Mouse (Mus musculus) adrenal gland, postnatal 25 days (tissue): ENCODE data around the gene D5Ertd579e. TPM values are rescaled to one million over a fixed set of nuclear protein-coding genes. Genes with fewer than 3 reads are reported as not detected.

Experiments used
- total RNA-seq: library from RNA; stranded (reverse); gene quantifications from 2 replicates; pipeline ENCODE4 v1.2.3, GENCODE M21; 2021

The D5Ertd579e gene
- total RNA-seq, 1 experiment from 2014 or later: 63.3 TPM

Other genes with a start within 250 kb of the D5Ertd579e start
- 68.9 and 70.2 TPM in 2 replicates for gene Grpel1, start 231.0 kb downstream of the D5Ertd579e start, total RNA-seq
- 34.1 and 40.9 TPM in 2 replicates for gene Tada2b, start 211.7 kb downstream of the D5Ertd579e start, total RNA-seq
- gene Ccdc96, start 211.4 kb downstream of the D5Ertd579e start, total RNA-seq: 0.43 and 0.49 TPM in 2 replicates
- 31.5 and 42.4 TPM in 2 replicates for gene Tbc1d14, start 102.7 kb downstream of the D5Ertd579e start, total RNA-seq
- 25.7 and 30.4 TPM in 2 replicates for gene Bloc1s4, start 52.6 kb upstream of the D5Ertd579e start, total RNA-seq
- gene Mrfap1, start 100.7 kb upstream of the D5Ertd579e start, total RNA-seq: 603 and 658 TPM in 2 replicates
- gene Man2b2, start 134.6 kb upstream of the D5Ertd579e start, total RNA-seq: 60.2 and 64.4 TPM in 2 replicates
- gene Ppp2r2c, start 172.5 kb upstream of the D5Ertd579e start, total RNA-seq: 4.7 and 7.5 TPM in 2 replicates